Mouse (Mus musculus): Measurements from ENCODE around the gene Lsm4. TPM values are rescaled to one million over a fixed set of nuclear protein-coding genes. Genes with fewer than 3 reads are reported as not detected.

Gene Lsm4
- polyA plus RNA-seq, 1 experiment, result 199 TPM

GRCm38 (mm10) chr8:70630532-70631381 is 42.3 kb upstream of the Lsm4 start:
- no peak for DNase-seq
- WGBS, result 28% methylated on average over 22 of the region's 22 CpGs
- Histone ChIP-seq H3K27ac (ENCODE audit: control insufficient read depth, insufficient read depth, low read length) (no peak overlapping the region), H3K27me3 (ENCODE audit: control insufficient read depth, insufficient read depth, low read length) (no peaks in the 10 kb centered on the region), H3K4me1 (replicated peaks; ENCODE audit: control insufficient read depth, insufficient read depth, low read length) (peaks cover 12% of the 10 kb centered on the region), H3K36me3 (ENCODE audit: control insufficient read depth, insufficient read depth, low read length) (no peaks in the 10 kb centered on the region), H3K4me3 (ENCODE audit: control insufficient read depth, insufficient read depth, low read length) (no peak overlapping the region)
- TF ChIP-seq POLR2A (IDR thresholded peaks at IDR 0.05; ENCODE audit: control insufficient read depth, extremely low read depth, insufficient read depth, low read length, poor library complexity), result no peak
- TF ChIP-seq CTCF (IDR thresholded peaks at IDR 0.05; ENCODE audit: borderline replicate concordance, control insufficient read depth, extremely low read depth, insufficient read depth, low read length, poor library complexity), result no peak

- Histone ChIP-seq H3K27me3 (ENCODE audit: control insufficient read depth, insufficient read depth, low read length) (no peaks in the 10 kb centered on the region), H3K36me3 (ENCODE audit: control insufficient read depth, insufficient read depth, low read length) (no peaks in the 10 kb centered on the region), H3K4me1 (replicated peaks; ENCODE audit: control insufficient read depth, insufficient read depth, low read length) (peaks cover 14% of the 10 kb centered on the region), H3K4me3 (ENCODE audit: control insufficient read depth, insufficient read depth, low read length) (no peak overlapping the region), H3K27ac (ENCODE audit: control insufficient read depth, insufficient read depth, low read length) (no peak overlapping the region)
- TF ChIP-seq CTCF (IDR thresholded peaks at IDR 0.05; ENCODE audit: borderline replicate concordance, control insufficient read depth, extremely low read depth, insufficient read depth, low read length, poor library complexity), result no peak
- no peak for DNase-seq
- WGBS, result 22% methylated on average over 24 of the region's 24 CpGs
Measured at GRCm38 (mm10) chr8:70631436-70631835, 41.6 kb upstream of the Lsm4 start.

- WGBS, result 93% methylated on average over 6 of the region's 6 CpGs
- Histone ChIP-seq H3K27me3 (ENCODE audit: control insufficient read depth, insufficient read depth, low read length) (no peaks in the 10 kb centered on the region), H3K36me3 (ENCODE audit: control insufficient read depth, insufficient read depth, low read length) (no peaks in the 10 kb centered on the region), H3K27ac (ENCODE audit: control insufficient read depth, insufficient read depth, low read length) (no peak within 1 kb of the TSS), H3K4me1 (replicated peaks; ENCODE audit: control insufficient read depth, insufficient read depth, low read length) (peaks cover 16% of the 10 kb centered on the region), H3K4me3 (ENCODE audit: control insufficient read depth, insufficient read depth, low read length) (no peak within 1 kb of the TSS)
- DNase-seq, result no peak
- no peak for TF ChIP-seq CTCF (IDR thresholded peaks at IDR 0.05; ENCODE audit: borderline replicate concordance, control insufficient read depth, extremely low read depth, insufficient read depth, low read length, poor library complexity)
- peak; percentile 3; the same call in 1 of the 2 replicates for TF ChIP-seq POLR2A (IDR thresholded peaks at IDR 0.05; ENCODE audit: control insufficient read depth, extremely low read depth, insufficient read depth, low read length, poor library complexity)
Measured at GRCm38 (mm10) chr8:70632346-70632892, 40.6 kb upstream of the Lsm4 start, which contains the start of gene Gdf15. Gene Gdf15, minus strand, starts transcription at chr8:70632456.

GRCm38 (mm10) chr8:70634066-70634465 is 39.0 kb upstream of the Lsm4 start:
- WGBS, result 56% methylated on average over 6 of the region's 6 CpGs
- peaks cover 16% of the 10 kb centered on the region for H3K4me1 ChIP-seq (replicated peaks; ENCODE audit: control insufficient read depth, insufficient read depth, low read length)
- H3K27ac ChIP-seq (ENCODE audit: control insufficient read depth, insufficient read depth, low read length), result no peak overlapping the region
- H3K4me3 ChIP-seq (ENCODE audit: control insufficient read depth, insufficient read depth, low read length), result no peak overlapping the region
- no peaks in the 10 kb centered on the region for H3K36me3 ChIP-seq (ENCODE audit: control insufficient read depth, insufficient read depth, low read length)
- TF ChIP-seq POLR2A (IDR thresholded peaks at IDR 0.05; ENCODE audit: control insufficient read depth, extremely low read depth, insufficient read depth, low read length, poor library complexity) (no peak), CTCF (IDR thresholded peaks at IDR 0.05; ENCODE audit: borderline replicate concordance, control insufficient read depth, extremely low read depth, insufficient read depth, low read length, poor library complexity) (no peak)
- no peak for DNase-seq
- no peaks in the 10 kb centered on the region for H3K27me3 ChIP-seq (ENCODE audit: control insufficient read depth, insufficient read depth, low read length)

- peaks cover 12% of the 10 kb centered on the region for H3K4me1 ChIP-seq (replicated peaks; ENCODE audit: control insufficient read depth, insufficient read depth, low read length)
- no peak overlapping the region for H3K27ac ChIP-seq (ENCODE audit: control insufficient read depth, insufficient read depth, low read length)
- TF ChIP-seq CTCF (IDR thresholded peaks at IDR 0.05; ENCODE audit: borderline replicate concordance, control insufficient read depth, extremely low read depth, insufficient read depth, low read length, poor library complexity), result no peak
- TF ChIP-seq POLR2A (IDR thresholded peaks at IDR 0.05; ENCODE audit: control insufficient read depth, extremely low read depth, insufficient read depth, low read length, poor library complexity), result no peak
- H3K4me3 ChIP-seq (ENCODE audit: control insufficient read depth, insufficient read depth, low read length), result no peak overlapping the region
- H3K36me3 ChIP-seq (ENCODE audit: control insufficient read depth, insufficient read depth, low read length), result no peaks in the 10 kb centered on the region
- no peaks in the 10 kb centered on the region for H3K27me3 ChIP-seq (ENCODE audit: control insufficient read depth, insufficient read depth, low read length)
- 33% methylated on average over 6 of the region's 6 CpGs for WGBS
- DNase-seq, result no peak
Measured at GRCm38 (mm10) chr8:70635527-70635926, 37.5 kb upstream of the Lsm4 start.

GRCm38 (mm10) chr8:70636838-70637237 is 36.2 kb upstream of the Lsm4 start:
- Histone ChIP-seq H3K4me1 (replicated peaks; ENCODE audit: control insufficient read depth, insufficient read depth, low read length) (peaks cover 10% of the 10 kb centered on the region), H3K27ac (ENCODE audit: control insufficient read depth, insufficient read depth, low read length) (no peak overlapping the region)

More at GRCm38 (mm10) chr8:70636838-70637237, 36.2 kb upstream of the Lsm4 start:
- no peaks in the 10 kb centered on the region for H3K36me3 ChIP-seq (ENCODE audit: control insufficient read depth, insufficient read depth, low read length)
- H3K4me3 ChIP-seq (ENCODE audit: control insufficient read depth, insufficient read depth, low read length), result no peak overlapping the region
- no peaks in the 10 kb centered on the region for H3K27me3 ChIP-seq (ENCODE audit: control insufficient read depth, insufficient read depth, low read length)
- DNase-seq, result no peak
- TF ChIP-seq POLR2A (IDR thresholded peaks at IDR 0.05; ENCODE audit: control insufficient read depth, extremely low read depth, insufficient read depth, low read length, poor library complexity) (no peak), CTCF (IDR thresholded peaks at IDR 0.05; ENCODE audit: borderline replicate concordance, control insufficient read depth, extremely low read depth, insufficient read depth, low read length, poor library complexity) (no peak)
- 87% methylated on average over 8 of the region's 8 CpGs for WGBS
